ENCODE assay signal across 12 mouse cellular contexts in the genomic region with DNA sequence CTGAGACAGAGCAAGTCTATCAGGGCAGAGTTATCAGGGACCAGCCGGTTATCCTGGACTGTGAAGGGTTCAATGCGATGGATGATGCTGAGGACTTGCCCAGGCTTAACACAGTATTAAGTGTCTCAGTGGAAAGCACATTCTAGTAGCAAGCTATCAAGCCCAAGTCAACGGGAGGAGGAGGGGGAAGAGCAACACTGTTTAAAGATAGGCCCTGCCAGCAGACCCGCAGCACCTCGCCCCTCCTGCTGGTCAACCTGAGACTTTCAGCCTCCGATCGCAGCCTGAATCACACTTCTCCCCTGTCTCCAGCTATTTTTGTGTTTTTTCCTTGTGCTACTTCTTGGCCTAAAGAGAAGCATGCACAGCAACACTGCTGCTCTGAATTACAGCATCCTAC. TPM values are rescaled to one million over a fixed set of nuclear protein-coding genes. Genes with fewer than 3 reads are reported as not detected.
A peak's percentile ranks its signal among the peaks of the same experiment; 100 is the strongest.
DNase-seq lines count a peak whose midpoint lies in the region; ATAC-seq and TF ChIP-seq lines count a peak whose summit lies in the region.
"Had no signal": no experiment of that assay in that cellular context is flagged by ENCODE, and none has a peak within 500 bp of the region (broad histone marks: within the 10 kb centered on the region; RNA-seq: fewer than 3 reads in every experiment).

No protein-coding gene starts in this region.

- no peak for TF ChIP-seq CTCF in heart, adult 2 months (IDR thresholded peaks at IDR 0.05)
- TF ChIP-seq CTCF in lung, adult 2 months (IDR thresholded peaks at IDR 0.05; ENCODE audit: insufficient read depth, low read length) = 0 out of 2 replicates have a peak, but pooled peaks have one; percentile 2
- peak; percentile 34; the same call in 1 of the 2 replicates for TF ChIP-seq CTCF in midbrain, postnatal 0 days (IDR thresholded peaks at IDR 0.05)

- peaks cover 8% of the 10 kb centered on the region; the same call in 1 of the 2 replicates for H3K4me1 ChIP-seq in heart, embryonic 13.5 days
- H3K4me1 ChIP-seq in heart, adult 2 months (ENCODE audit: control insufficient read depth, insufficient read depth, low read length) = no peaks in the 10 kb centered on the region; the same call in 1 of the 2 replicates
- peaks cover 13% of the 10 kb centered on the region; the same call in 1 of the 2 replicates for H3K4me1 ChIP-seq in lung, adult 2 months (ENCODE audit: control insufficient read depth, insufficient read depth, low read length)
- no peaks in the 10 kb centered on the region for H3K4me1 ChIP-seq in midbrain, postnatal 0 days (ENCODE audit: insufficient read depth, low read length)
- H3K4me1 ChIP-seq: lung, embryonic 15.5 days had no signal

- DNase-seq in heart, adult 2 months = no peak
- DNase-seq in lung, adult 2 months = no peak
- DNase-seq in lung, postnatal 36 days = no peak
- DNase-seq in R1 (ENCODE audit: low read depth, low spot score) = peak; percentile 57
- DNase-seq in midbrain, postnatal 0 days (ENCODE audit: low spot score) = no peak
- no peak for DNase-seq in thymus, postnatal 14 days
- DNase-seq in cerebellum, adult 11 months = no peak
- DNase-seq: thymus, adult 18-20 months had no signal

- TF ChIP-seq EP300 in heart, adult 2 months (IDR thresholded peaks at IDR 0.05; ENCODE audit: insufficient read depth, low read depth, low read length) = no peak

- H3K4me3 ChIP-seq in heart, embryonic 13.5 days = no peak overlapping the region
- H3K4me3 ChIP-seq in heart, adult 2 months = no peak overlapping the region
- no peak overlapping the region for H3K4me3 ChIP-seq in lung, adult 2 months (replicated peaks; ENCODE audit: extremely low read depth, low read depth, low read length)
- H3K4me3 ChIP-seq in midbrain, postnatal 0 days (ENCODE audit: low read depth, low read length) = no peak overlapping the region
- H3K4me3 ChIP-seq: hindbrain, embryonic 15.5 days; lung, embryonic 15.5 days had no signal

- 0 out of 2 replicates have a peak overlapping the region, but pooled peaks have one; percentile 24 for H3K9ac ChIP-seq in heart, embryonic 13.5 days
- H3K9ac ChIP-seq in heart, adult 2 months (ENCODE audit: low read depth, low read length) = no peak overlapping the region
- H3K9ac ChIP-seq in midbrain, postnatal 0 days (replicated peaks; ENCODE audit: low read length, poor library complexity, severe bottlenecking) = no peak overlapping the region
- H3K9ac ChIP-seq: lung, embryonic 15.5 days had no signal

- intact Hi-C loops in heart, adult 2 months (cut with DNase I) = loop anchor here (2.0 kb wide), 1 partner anchor 559 kb away; no protein-coding TSS in a partner anchor

- no peak overlapping the region for H3K4me2 ChIP-seq in heart, embryonic 13.5 days
- H3K4me2 ChIP-seq in midbrain, postnatal 0 days (ENCODE audit: low read depth, low read length, poor library complexity, severe bottlenecking) = no peak overlapping the region
- H3K4me2 ChIP-seq: hindbrain, embryonic 15.5 days; lung, embryonic 15.5 days had no signal

- peaks cover 51% of the 10 kb centered on the region for H3K36me3 ChIP-seq in heart, embryonic 13.5 days
- no peaks in the 10 kb centered on the region for H3K36me3 ChIP-seq in heart, adult 2 months (ENCODE audit: control insufficient read depth, insufficient read depth, low read length)
- peaks cover 25% of the 10 kb centered on the region for H3K36me3 ChIP-seq in midbrain, postnatal 0 days (ENCODE audit: insufficient read depth, low read length)

- WGBS in heart, embryonic 13.5 days = 46% methylated on average over 7 of the region's 7 CpGs
- 77% methylated on average over 7 of the region's 7 CpGs for whole genome bisulfite sequencing in heart, adult 2 months
- WGBS in lung, adult 2 months = 72% methylated on average over 7 of the region's 7 CpGs
- WGBS in midbrain, postnatal 0 days = 79% methylated on average over 7 of the region's 7 CpGs

- H3K27me3 ChIP-seq in heart, embryonic 13.5 days (replicated peaks) = no peaks in the 10 kb centered on the region
- H3K27me3 ChIP-seq in heart, adult 2 months (ENCODE audit: control insufficient read depth, insufficient read depth, low read length) = no peaks in the 10 kb centered on the region
- no peaks in the 10 kb centered on the region for H3K27me3 ChIP-seq in midbrain, postnatal 0 days (ENCODE audit: insufficient read depth, low read length)
- H3K27me3 ChIP-seq: hindbrain, embryonic 15.5 days; lung, embryonic 15.5 days had no signal

- no peak for ATAC-seq in heart, embryonic 13.5 days (ENCODE audit: extremely low read depth, insufficient number of reproducible peaks, low FRiP score, low TSS enrichment)
- no peak for ATAC-seq in midbrain, postnatal 0 days (ENCODE audit: low FRiP score)
- ATAC-seq: CD4-positive, CD25-positive, alpha-beta regulatory T cell, adult 4 months had no signal

- no peak overlapping the region for H3K27ac ChIP-seq in heart, embryonic 13.5 days (replicated peaks)
- no peak overlapping the region for H3K27ac ChIP-seq in heart, adult 2 months
- H3K27ac ChIP-seq in midbrain, postnatal 0 days (ENCODE audit: low read depth, low read length) = no peak overlapping the region
- H3K27ac ChIP-seq: hindbrain, embryonic 15.5 days; lung, embryonic 15.5 days had no signal

- H3K79me2 ChIP-seq in heart, adult 2 months (replicated peaks; ENCODE audit: control insufficient read depth, insufficient read depth, low read length) = peaks cover 2% of the 10 kb centered on the region

- TF ChIP-seq POLR2A in heart, adult 2 months (IDR thresholded peaks at IDR 0.05; ENCODE audit: insufficient read depth, low read depth, low read length) = no peak
- no peak for TF ChIP-seq POLR2A in lung, adult 2 months (IDR thresholded peaks at IDR 0.05; ENCODE audit: borderline replicate concordance, extremely low read depth, low read depth, low read length)

- no peaks in the 10 kb centered on the region for H3K9me3 ChIP-seq in heart, embryonic 13.5 days
- H3K9me3 ChIP-seq in midbrain, postnatal 0 days (ENCODE audit: low read length) = no peaks in the 10 kb centered on the region
- H3K9me3 ChIP-seq: hindbrain, embryonic 15.5 days; lung, embryonic 15.5 days had no signal

RNA-seq across cellular contexts. Expression of gene Asb7, which starts 29.1 kb away (rescaled TPM):
- polyA plus RNA-seq in heart, embryonic 13.5 days (2015; fragmentation: Nextera tagmentation; extraction: Ambion mirVana) = 9.6 and 9.9 TPM in 2 replicates
- 1 to 10 TPM; 7.5 to 9.0 TPM for total RNA-seq in heart, adult 2 months (2021)
- polyA plus RNA-seq in heart, adult 2 months (2012; rRNA removed) = 2.2 and 3.9 TPM in 2 replicates
- 3.0 and 4.1 TPM in 2 replicates for polyA plus RNA-seq in lung, adult 2 months (2012; rRNA removed)
- 17.5 and 22.5 TPM in 2 replicates for total RNA-seq in midbrain, postnatal 0 days (2014; rRNA removed)
- polyA plus RNA-seq in midbrain, postnatal 0 days (2015; fragmentation: Nextera tagmentation; extraction: Ambion mirVana) = 9.9 and 11.1 TPM in 2 replicates

RNA-seq across cellular contexts. Expression of gene Lins1, which starts 29.4 kb away (rescaled TPM):
- 7.6 and 8.1 TPM in 2 replicates for polyA plus RNA-seq in heart, embryonic 13.5 days (2015; fragmentation: Nextera tagmentation; extraction: Ambion mirVana)
- 1 to 10 TPM; 3.0 to 3.5 TPM for total RNA-seq in heart, adult 2 months (2021)
- polyA plus RNA-seq in heart, adult 2 months (2012; rRNA removed) = 3.2 and 6.5 TPM in 2 replicates
- polyA plus RNA-seq in lung, adult 2 months (2012; rRNA removed) = 5.5 and 7.3 TPM in 2 replicates
- total RNA-seq in midbrain, postnatal 0 days (2014; rRNA removed) = 12.9 and 19.6 TPM in 2 replicates
- 16.5 and 17.9 TPM in 2 replicates for polyA plus RNA-seq in midbrain, postnatal 0 days (2015; fragmentation: Nextera tagmentation; extraction: Ambion mirVana)
